Mouse (Mus musculus) G1E (cell line): ENCODE data around the gene Kpna7. TPM values are rescaled to one million over a fixed set of nuclear protein-coding genes. Genes with fewer than 3 reads are reported as not detected.

Source experiments
- ATAC-seq: 2 replicates; pipeline ENCODE4 v1.8.0; 2016; ENCODE audit warnings: mild to moderate bottlenecking; ENCODE audit not compliant: insufficient number of reproducible peaks, poor library complexity, low FRiP score, severe bottlenecking; ENCODE audit errors: extremely low read depth
- DNase-seq: peaks from one replicate; pipeline ENCODE4 v3.0.0; 2012; ENCODE audit warnings: low spot score
- H3K27me3 ChIP-seq: 2 replicates; pipeline ENCODE4 v1.6.1; 2012; ENCODE audit warnings: mild to moderate bottlenecking, low read length, inconsistent platforms; ENCODE audit not compliant: insufficient read depth
- H3K36me3 ChIP-seq: replicated peaks from 2 replicates; pipeline ENCODE3; 2012; ENCODE audit warnings: mild to moderate bottlenecking, inconsistent platforms
- H3K4me1 ChIP-seq: 2 replicates; pipeline ENCODE4 v1.6.1; 2012; ENCODE audit warnings: low read depth, low read length, inconsistent platforms, mixed read lengths; ENCODE audit not compliant: insufficient read depth
- H3K4me3 ChIP-seq: 2 replicates; pipeline ENCODE4 v1.5.1; 2012; ENCODE audit warnings: low read depth, mild to moderate bottlenecking, inconsistent platforms, low read length, moderate library complexity, mixed read lengths
- H3K9me3 ChIP-seq: replicated peaks from 2 replicates; pipeline ENCODE4 v1.6.1; 2012; ENCODE audit warnings: inconsistent platforms
- CTCF ChIP-seq: IDR thresholded peaks from 2 replicates; pipeline ENCODE4 v1.5.1; 2012; ENCODE audit warnings: low read depth, low read length, inconsistent platforms, mixed read lengths
- GATA1 ChIP-seq: IDR thresholded peaks from 2 replicates; pipeline ENCODE4 v1.6.1; 2012; ENCODE audit warnings: borderline replicate concordance, low read length, inconsistent platforms, mixed read lengths
- GATA2 ChIP-seq: IDR thresholded peaks from 2 replicates; pipeline ENCODE4 v1.6.1; 2012; ENCODE audit warnings: low read depth, low read length, inconsistent platforms, borderline replicate concordance
- POLR2AphosphoS5 ChIP-seq: IDR thresholded peaks from 2 replicates; pipeline ENCODE4 v1.6.1; 2012; ENCODE audit warnings: low read depth, low read length, inconsistent platforms; ENCODE audit not compliant: insufficient replicate concordance
- TAL1 ChIP-seq: conservative IDR thresholded peaks from 2 replicates; pipeline ENCODE4 v1.6.1; 2012; ENCODE audit warnings: low read depth, low read length, inconsistent platforms, mixed read lengths
- polyA plus RNA-seq: library from polyadenylated mRNA; stranded (reverse); fragments of >175 nt; gene quantifications from 2 replicates; pipeline ENCODE4 v1.2.3, GENCODE M21; 2012
- total RNA-seq, 2 experiments: library from RNA; stranded (forward) in 1 of 2; stranded (reverse) in 1 of 2; fragments of 200-1000 nt in 1 of 2; fragments of >200 nt in 1 of 2; fragmentation: Nextera tagmentation in 1 of 2; gene quantifications; 2 replicates each; pipeline ENCODE4 v1.2.3; 2014 to 2017

The Kpna7 gene
- total and polyA plus RNA-seq, 3 experiments = not detected

DNA sequence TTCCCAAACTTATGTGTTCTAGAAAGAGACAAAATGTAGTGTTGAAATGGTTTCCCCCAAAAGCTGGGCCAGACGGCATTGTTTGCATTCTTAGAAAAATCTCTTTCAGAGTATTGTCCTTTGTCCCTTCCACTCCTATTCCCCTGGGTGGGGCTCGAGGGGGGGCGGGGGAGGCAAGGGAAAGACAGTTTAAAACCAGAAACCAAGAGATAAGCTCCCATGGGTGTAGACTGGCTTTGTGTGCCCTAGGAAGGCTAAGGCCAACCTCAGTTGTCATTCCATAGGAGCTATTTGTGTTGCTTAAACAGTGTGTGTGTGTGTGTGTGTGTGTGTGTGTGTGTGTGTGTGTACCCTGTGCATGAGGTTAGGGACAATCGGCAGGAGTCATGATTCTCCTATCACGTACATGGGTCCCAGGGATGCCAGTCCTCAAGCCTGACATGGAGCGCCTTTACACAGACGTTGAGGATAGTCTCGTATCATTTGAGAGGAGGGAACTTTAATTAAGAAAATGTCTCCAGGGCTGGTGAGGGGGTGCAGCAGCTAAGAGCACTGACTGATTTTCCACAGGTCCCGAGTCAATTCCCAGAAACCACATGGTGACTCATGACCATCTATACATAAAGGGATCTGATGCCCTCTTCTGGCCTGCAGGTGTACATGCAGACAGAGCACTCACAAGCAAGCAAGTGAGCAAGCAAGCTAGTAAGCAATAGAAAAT is 95.3 kb downstream of the Kpna7 start:
- H3K4me1 ChIP-seq = no peaks in the 10 kb centered on the region
- no peaks in the 10 kb centered on the region for H3K36me3 ChIP-seq
- TF ChIP-seq TAL1 = no peak
- 0 out of 2 replicates have a peak, but pooled peaks have one; percentile 4 for TF ChIP-seq CTCF
- DNase-seq = no peak
- no peaks in the 10 kb centered on the region for H3K9me3 ChIP-seq
- no peak overlapping the region for H3K4me3 ChIP-seq
- H3K27me3 ChIP-seq = no peaks in the 10 kb centered on the region; the same call in 1 of the 2 replicates
- ATAC-seq = no peak

DNA sequence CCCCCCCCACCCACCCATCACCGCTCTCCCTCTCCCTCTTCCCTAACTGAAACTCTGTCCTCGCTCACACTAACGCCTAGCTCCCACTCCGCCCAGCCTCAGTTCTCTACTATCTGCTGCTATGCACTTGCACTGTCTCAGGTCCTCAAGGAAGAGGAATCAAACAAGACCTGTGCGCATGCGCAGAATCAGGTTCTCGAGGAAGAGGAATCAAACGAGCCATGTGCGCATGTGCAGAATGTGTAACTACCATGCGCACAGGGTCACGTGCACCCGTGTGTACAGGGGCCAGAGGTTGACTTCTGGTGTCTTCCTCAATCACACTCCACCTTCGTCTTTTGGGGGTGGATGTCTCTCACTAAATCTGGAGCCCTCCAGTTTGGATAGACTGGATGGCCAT is 96.3 kb downstream of the Kpna7 start:
- no peak for ATAC-seq
- Histone ChIP-seq H3K4me1 (no peaks in the 10 kb centered on the region), H3K27me3 (no peaks in the 10 kb centered on the region; the same call in 1 of the 2 replicates), H3K36me3 (no peaks in the 10 kb centered on the region), H3K4me3 (no peak overlapping the region), H3K9me3 (peaks cover 3% of the 10 kb centered on the region; the same call in 1 of the 2 replicates)
- TF ChIP-seq CTCF = no peak
- no peak for TF ChIP-seq TAL1
- no peak for TF ChIP-seq GATA2
- TF ChIP-seq GATA1 = no peak
- TF ChIP-seq POLR2AphosphoS5 = no peak
- no peak for DNase-seq

DNA sequence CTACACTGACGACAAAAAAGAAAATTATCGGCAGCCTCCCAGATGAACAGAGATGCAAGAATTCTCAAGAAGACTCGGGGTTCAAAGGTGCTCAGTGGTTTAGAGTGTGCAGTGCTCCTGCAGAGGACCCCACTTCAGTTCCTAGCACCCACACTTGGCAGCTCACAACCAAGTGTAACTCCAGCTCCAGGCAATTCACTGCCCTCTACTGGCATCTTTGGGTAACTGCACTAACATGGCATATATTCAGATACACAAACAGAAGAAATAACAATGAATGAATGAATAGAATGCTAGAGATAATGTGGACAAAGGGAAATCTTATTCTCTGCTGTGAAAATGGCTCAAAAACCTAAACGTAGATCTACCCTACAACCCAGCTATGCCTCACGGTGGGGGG is 99.0 kb downstream of the Kpna7 start:
- ATAC-seq = no peak
- H3K4me3 ChIP-seq = no peak overlapping the region
- H3K27me3 ChIP-seq = no peaks in the 10 kb centered on the region; the same call in 1 of the 2 replicates
- peaks cover 3% of the 10 kb centered on the region; the same call in 1 of the 2 replicates for H3K9me3 ChIP-seq
- TF ChIP-seq TAL1 (no peak), CTCF (no peak), GATA2 (no peak), POLR2AphosphoS5 (no peak), GATA1 (no peak)
- DNase-seq = no peak
- H3K36me3 ChIP-seq = no peaks in the 10 kb centered on the region
- H3K4me1 ChIP-seq = no peaks in the 10 kb centered on the region

DNA sequence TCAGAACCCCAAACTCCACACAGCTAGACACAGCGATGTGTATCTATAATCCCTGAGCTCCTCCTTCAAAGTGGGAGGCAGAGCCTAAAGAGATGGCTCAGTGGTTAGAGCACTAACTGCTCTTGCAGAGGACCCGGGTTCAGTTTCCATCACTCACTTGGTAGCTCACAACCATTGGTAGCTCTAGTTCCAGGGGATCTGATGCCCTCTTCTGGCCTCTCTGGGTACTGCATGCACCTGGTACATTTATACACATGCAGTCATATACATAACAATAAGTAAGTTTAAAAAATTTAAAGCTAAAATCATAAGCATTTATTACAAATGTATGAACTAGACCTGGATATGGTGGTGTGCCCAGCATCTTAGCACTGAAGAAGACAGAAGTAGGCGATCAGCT is 100.6 kb downstream of the Kpna7 start:
- Histone ChIP-seq H3K27me3 (no peaks in the 10 kb centered on the region; the same call in 1 of the 2 replicates), H3K36me3 (no peaks in the 10 kb centered on the region), H3K9me3 (peaks cover 3% of the 10 kb centered on the region; the same call in 1 of the 2 replicates), H3K4me3 (no peak overlapping the region), H3K4me1 (no peaks in the 10 kb centered on the region)
- ATAC-seq (no peak), DNase-seq (no peak)
- TF ChIP-seq CTCF (0 out of 2 replicates have a peak, but pooled peaks have one; percentile 8), GATA1 (no peak)

DNA sequence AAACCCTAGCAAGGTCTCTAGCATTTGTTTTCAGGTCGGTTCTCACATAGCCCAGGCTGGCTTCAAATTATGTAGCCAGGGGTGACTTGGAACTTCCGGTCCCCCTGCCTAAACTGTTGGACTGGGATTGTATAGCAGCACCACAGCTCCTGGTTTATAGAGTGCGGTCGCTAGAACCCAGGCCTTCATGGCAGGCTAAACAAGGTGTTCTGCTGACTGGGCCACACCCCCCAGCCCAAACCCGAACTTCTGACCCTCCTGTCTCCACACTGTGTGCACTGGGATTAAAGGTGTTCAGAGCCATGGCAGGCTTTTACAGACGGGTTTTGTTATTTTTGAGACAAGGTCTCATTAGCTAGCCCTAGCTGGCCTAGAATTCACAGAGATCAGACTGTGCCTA is 104.7 kb downstream of the Kpna7 start:
- Histone ChIP-seq H3K36me3 (no peaks in the 10 kb centered on the region), H3K4me1 (no peaks in the 10 kb centered on the region), H3K4me3 (no peak overlapping the region), H3K27me3 (no peaks in the 10 kb centered on the region; the same call in 1 of the 2 replicates), H3K9me3 (peaks cover 3% of the 10 kb centered on the region; the same call in 1 of the 2 replicates)
- TF ChIP-seq GATA1 (no peak), GATA2 (no peak), POLR2AphosphoS5 (no peak), TAL1 (no peak)
- ATAC-seq (no peak), DNase-seq (no peak)

DNA sequence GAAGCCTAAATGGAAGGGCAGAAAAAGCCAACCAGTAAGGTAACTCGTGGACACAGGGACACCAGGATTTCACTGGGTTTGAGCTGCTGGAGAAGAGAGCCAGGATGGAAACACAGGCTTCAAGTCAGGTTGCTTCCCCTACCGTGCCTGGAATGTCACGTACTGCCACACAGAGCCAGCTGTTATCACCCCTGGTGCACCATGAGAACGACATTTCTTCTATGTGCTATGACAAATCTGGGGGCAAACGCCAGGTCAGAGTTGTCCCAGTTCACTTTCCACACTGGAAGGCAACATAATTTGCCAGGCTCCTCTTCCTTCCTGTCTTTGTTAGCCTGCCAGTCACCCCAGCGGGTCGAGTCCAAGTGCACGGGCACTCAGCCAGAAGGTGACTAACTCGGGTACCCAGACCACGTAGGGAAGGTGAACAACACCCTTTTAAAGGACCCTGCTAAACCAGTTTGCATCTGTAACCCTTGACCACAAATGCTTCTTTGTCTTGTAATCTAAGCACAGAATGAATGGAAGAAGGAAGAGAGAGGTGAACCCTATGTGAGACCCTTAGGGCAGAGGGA is 105.2 kb downstream of the Kpna7 start:
- ATAC-seq (no peak), DNase-seq (no peak)
- H3K4me1 ChIP-seq = no peaks in the 10 kb centered on the region
- no peak overlapping the region for H3K4me3 ChIP-seq
- H3K36me3 ChIP-seq = no peaks in the 10 kb centered on the region
- peaks cover 3% of the 10 kb centered on the region; the same call in 1 of the 2 replicates for H3K9me3 ChIP-seq
- TF ChIP-seq GATA1 (no peak), GATA2 (no peak), TAL1 (no peak), POLR2AphosphoS5 (no peak), CTCF (no peak)
- H3K27me3 ChIP-seq = no peaks in the 10 kb centered on the region
